Mouse (Mus musculus): ENCODE results near the gene Doc2b. TPM values are rescaled to one million over a fixed set of nuclear protein-coding genes. Genes with fewer than 3 reads are reported as not detected.

Doc2b gene
- polyA plus RNA-seq, 1 experiment from 2014 or later = 0.06 TPM

GRCm38 (mm10) chr11:75810526-75810925 lies 14.7 kb upstream of the Doc2b start:
- TF ChIP-seq EP300 (IDR thresholded peaks at IDR 0.05) (no peak), CTCF (IDR thresholded peaks at IDR 0.05) (no peak)
- ATAC-seq (no peak), DNase-seq (ENCODE audit: low spot score) (no peak)
- H3K4me3 ChIP-seq (ENCODE audit: low read depth, low read length) = no peak overlapping the region
- H3K4me2 ChIP-seq (replicated peaks; ENCODE audit: low read depth, low read length) = no peak overlapping the region
- H3K27me3 ChIP-seq (replicated peaks; ENCODE audit: insufficient read depth, low read length) = no peaks in the 10 kb centered on the region
- H3K27ac ChIP-seq (ENCODE audit: low read length) = no peak overlapping the region
- WGBS = 94% methylated on average over 3 of the region's 3 CpGs
- H3K9ac ChIP-seq (replicated peaks; ENCODE audit: low read depth) = no peak overlapping the region
- no peaks in the 10 kb centered on the region for H3K36me3 ChIP-seq (ENCODE audit: insufficient read depth, low read length)
- H3K9me3 ChIP-seq (ENCODE audit: low read length) = no peaks in the 10 kb centered on the region
- peaks cover 9% of the 10 kb centered on the region for H3K4me1 ChIP-seq (ENCODE audit: insufficient read depth, low read depth, low read length)

- H3K36me3 ChIP-seq (ENCODE audit: insufficient read depth, low read length) = no peaks in the 10 kb centered on the region
- no peak overlapping the region for H3K4me3 ChIP-seq (ENCODE audit: low read depth, low read length)
- no peak overlapping the region for H3K9ac ChIP-seq (replicated peaks; ENCODE audit: low read depth)
- TF ChIP-seq EP300 (IDR thresholded peaks at IDR 0.05) (no peak), CTCF (IDR thresholded peaks at IDR 0.05) (no peak)
- no peak overlapping the region for H3K27ac ChIP-seq (ENCODE audit: low read length)
- 26% methylated on average over 5 of the region's 5 CpGs for WGBS
- no peak for ATAC-seq
- H3K4me1 ChIP-seq (ENCODE audit: insufficient read depth, low read depth, low read length) = no peaks in the 10 kb centered on the region
- peak; percentile 39 for DNase-seq (ENCODE audit: low spot score)
- no peak overlapping the region for H3K4me2 ChIP-seq (replicated peaks; ENCODE audit: low read depth, low read length)
- H3K9me3 ChIP-seq (ENCODE audit: low read length) = no peaks in the 10 kb centered on the region
- H3K27me3 ChIP-seq (replicated peaks; ENCODE audit: insufficient read depth, low read length) = no peaks in the 10 kb centered on the region
These were observed 11.6 kb upstream of the Doc2b start for GRCm38 (mm10) chr11:75807486-75807885.

- no peak for TF ChIP-seq EP300 (IDR thresholded peaks at IDR 0.05)
- no peak for TF ChIP-seq CTCF (IDR thresholded peaks at IDR 0.05)
- no peak overlapping the region for H3K9ac ChIP-seq (replicated peaks; ENCODE audit: low read depth)
- H3K27ac ChIP-seq (ENCODE audit: low read length) = no peak overlapping the region
- H3K4me2 ChIP-seq (replicated peaks; ENCODE audit: low read depth, low read length) = no peak overlapping the region
- H3K36me3 ChIP-seq (ENCODE audit: insufficient read depth, low read length) = no peaks in the 10 kb centered on the region
- H3K4me3 ChIP-seq (ENCODE audit: low read depth, low read length) = no peak overlapping the region
- H3K4me1 ChIP-seq (ENCODE audit: insufficient read depth, low read depth, low read length) = no peaks in the 10 kb centered on the region
- H3K27me3 ChIP-seq (replicated peaks; ENCODE audit: insufficient read depth, low read length) = peaks cover 4% of the 10 kb centered on the region
- H3K9me3 ChIP-seq (ENCODE audit: low read length) = no peaks in the 10 kb centered on the region
- no peak for ATAC-seq
- DNase-seq (ENCODE audit: low spot score) = no peak
- WGBS = 51% methylated on average over 7 of the region's 7 CpGs
These were observed 6.1 kb upstream of the Doc2b start for GRCm38 (mm10) chr11:75801771-75802550.

- Histone ChIP-seq H3K4me2 (replicated peaks; ENCODE audit: low read depth, low read length) (no peak overlapping the region), H3K36me3 (ENCODE audit: insufficient read depth, low read length) (no peaks in the 10 kb centered on the region), H3K9ac (replicated peaks; ENCODE audit: low read depth) (no peak overlapping the region), H3K9me3 (ENCODE audit: low read length) (no peaks in the 10 kb centered on the region), H3K27me3 (replicated peaks; ENCODE audit: insufficient read depth, low read length) (peaks cover 9% of the 10 kb centered on the region), H3K27ac (ENCODE audit: low read length) (no peak overlapping the region), H3K4me1 (ENCODE audit: insufficient read depth, low read depth, low read length) (no peaks in the 10 kb centered on the region), H3K4me3 (ENCODE audit: low read depth, low read length) (no peak overlapping the region)
- TF ChIP-seq CTCF (IDR thresholded peaks at IDR 0.05) = no peak
- no peak for TF ChIP-seq EP300 (IDR thresholded peaks at IDR 0.05)
- no peak for DNase-seq (ENCODE audit: low spot score)
- ATAC-seq = no peak
- WGBS = 76% methylated on average over 4 of the region's 4 CpGs
These were observed 5.5 kb upstream of the Doc2b start for GRCm38 (mm10) chr11:75801369-75801768.

- peak; percentile 37 for ATAC-seq
- peaks cover 31% of the 10 kb centered on the region for H3K27me3 ChIP-seq (replicated peaks; ENCODE audit: insufficient read depth, low read length)
- TF ChIP-seq EP300 (IDR thresholded peaks at IDR 0.05) = peak; percentile 93
- no peak for TF ChIP-seq CTCF (IDR thresholded peaks at IDR 0.05)
- H3K9ac ChIP-seq (replicated peaks; ENCODE audit: low read depth) = no peak overlapping the region
- no peak overlapping the region for H3K4me2 ChIP-seq (replicated peaks; ENCODE audit: low read depth, low read length)
- H3K36me3 ChIP-seq (ENCODE audit: insufficient read depth, low read length) = no peaks in the 10 kb centered on the region
- DNase-seq (ENCODE audit: low spot score) = no peak
- 66% methylated on average over 13 of the region's 13 CpGs for WGBS
- H3K4me1 ChIP-seq (ENCODE audit: insufficient read depth, low read depth, low read length) = no peaks in the 10 kb centered on the region
- H3K9me3 ChIP-seq (ENCODE audit: low read length) = no peaks in the 10 kb centered on the region
- H3K27ac ChIP-seq (ENCODE audit: low read length) = no peak overlapping the region
- H3K4me3 ChIP-seq (ENCODE audit: low read depth, low read length) = no peak overlapping the region
These were observed 842 bp upstream of the Doc2b start for GRCm38 (mm10) chr11:75796536-75797246.

GRCm38 (mm10) chr11:75795321-75795636 lies 570 bp downstream of the Doc2b start:
- H3K4me3 ChIP-seq (ENCODE audit: low read depth, low read length) = peak overlapping the region; percentile 38
- no peak for DNase-seq (ENCODE audit: low spot score)
- TF ChIP-seq CTCF (IDR thresholded peaks at IDR 0.05) (no peak), EP300 (IDR thresholded peaks at IDR 0.05) (no peak)
- peaks cover 31% of the 10 kb centered on the region for H3K27me3 ChIP-seq (replicated peaks; ENCODE audit: insufficient read depth, low read length)
- no peak overlapping the region for H3K9ac ChIP-seq (replicated peaks; ENCODE audit: low read depth)
- H3K4me1 ChIP-seq (ENCODE audit: insufficient read depth, low read depth, low read length) = no peaks in the 10 kb centered on the region
- 0 out of 2 replicates have a peak, but pooled peaks have one; percentile 8 for ATAC-seq
- no peaks in the 10 kb centered on the region for H3K36me3 ChIP-seq (ENCODE audit: insufficient read depth, low read length)
- no peaks in the 10 kb centered on the region for H3K9me3 ChIP-seq (ENCODE audit: low read length)
- H3K27ac ChIP-seq (ENCODE audit: low read length) = no peak overlapping the region
- 1% methylated on average over 16 of the region's 42 CpGs for WGBS
- peak overlapping the region; percentile 62 for H3K4me2 ChIP-seq (replicated peaks; ENCODE audit: low read depth, low read length)

Data from lung, postnatal 0 days (tissue).